Mouse (Mus musculus) myocyte (in vitro differentiated cells): ENCODE data around the gene Cacna2d2. TPM values are rescaled to one million over a fixed set of nuclear protein-coding genes. Genes with fewer than 3 reads are reported as not detected.

Source experiments
- H3K27me3 ChIP-seq: one replicate; pipeline ENCODE4 v1.6.1; 2011; ENCODE audit not compliant: control insufficient read depth, insufficient read depth, insufficient read length
- H3K36me3 ChIP-seq: one replicate; pipeline ENCODE4 v1.6.1; 2011; ENCODE audit not compliant: control insufficient read depth, insufficient read depth
- H3K4me2 ChIP-seq: one replicate; pipeline ENCODE4 v1.6.1; 2011; ENCODE audit warnings: low read depth, control low read depth
- H3K4me3 ChIP-seq: one replicate; pipeline ENCODE4 v1.5.1; 2011; ENCODE audit warnings: mild to moderate bottlenecking, control low read depth, moderate library complexity
- H3K79me2 ChIP-seq: one replicate; pipeline ENCODE4 v1.6.1; 2011; ENCODE audit not compliant: control insufficient read depth, insufficient read depth
- H3ac ChIP-seq: one replicate; pipeline ENCODE4 v1.6.1; 2011; ENCODE audit not compliant: control insufficient read depth, insufficient read length
- CEBPB ChIP-seq: IDR thresholded peaks from 2 replicates; pipeline ENCODE4 v1.6.1; 2011; ENCODE audit warnings: mild to moderate bottlenecking, moderate library complexity; ENCODE audit not compliant: poor library complexity, insufficient read depth, severe bottlenecking
- E2F4 ChIP-seq: IDR thresholded peaks from one replicate; pipeline ENCODE4 v1.6.1; 2011; ENCODE audit warnings: mild to moderate bottlenecking, control low read depth, moderate library complexity; ENCODE audit not compliant: insufficient read depth
- MAX ChIP-seq: IDR thresholded peaks from one replicate; pipeline ENCODE4 v1.6.1; 2011; ENCODE audit warnings: low read depth, mild to moderate bottlenecking, control low read depth
- MYOD1 ChIP-seq, 3 experiments: IDR thresholded peaks; one replicate each; pipeline ENCODE4 v1.6.1; 2011; ENCODE audit warnings: control low read depth in 2 of 3, low read depth in 2 of 3, mild to moderate bottlenecking in 2 of 3, moderate library complexity in 1 of 3; ENCODE audit not compliant: insufficient read length in 2 of 3, control insufficient read depth in 1 of 3
- MYOG ChIP-seq, 3 experiments: IDR thresholded peaks; one replicate each; pipeline ENCODE4 v1.6.1; 2011; ENCODE audit warnings: control low read depth in 2 of 3, low read depth in 2 of 3, mild to moderate bottlenecking in 2 of 3; ENCODE audit not compliant: insufficient read length in 2 of 3, control insufficient read depth in 1 of 3, insufficient read depth in 1 of 3
- POLR2A ChIP-seq: IDR thresholded peaks from one replicate; pipeline ENCODE4 v1.6.1; 2011; ENCODE audit warnings: low read depth, mild to moderate bottlenecking, control low read depth, moderate library complexity; ENCODE audit not compliant: insufficient read length
- POLR2AphosphoS2 ChIP-seq: IDR thresholded peaks from one replicate; pipeline ENCODE4 v1.6.1; 2011; ENCODE audit warnings: low read depth, control low read depth; ENCODE audit not compliant: insufficient read length
- REST ChIP-seq: IDR thresholded peaks from one replicate; pipeline ENCODE4 v1.6.1; 2011; ENCODE audit warnings: mild to moderate bottlenecking, control low read depth, moderate library complexity; ENCODE audit not compliant: insufficient read depth, insufficient read length
- SRF ChIP-seq: IDR thresholded peaks from one replicate; pipeline ENCODE4 v1.6.1; 2011; ENCODE audit warnings: low read depth; ENCODE audit not compliant: control insufficient read depth, insufficient read length
- TCF12 ChIP-seq: IDR thresholded peaks from one replicate; pipeline ENCODE4 v1.6.1; 2011; ENCODE audit warnings: mild to moderate bottlenecking, control low read depth; ENCODE audit not compliant: poor library complexity, insufficient read depth, severe bottlenecking
- TCF3 ChIP-seq: IDR thresholded peaks from one replicate; pipeline ENCODE4 v1.6.1; 2011; ENCODE audit warnings: low read depth, control low read depth; ENCODE audit not compliant: insufficient read length
- USF1 ChIP-seq: IDR thresholded peaks from one replicate; pipeline ENCODE4 v1.6.1; 2011; ENCODE audit warnings: low read depth, mild to moderate bottlenecking, control low read depth, moderate library complexity
- polyA plus RNA-seq: library from polyadenylated mRNA; unstranded; fragments of >200 nt; fragmentation: generic; extraction: Trizol; gene quantifications from one replicate; pipeline ENCODE4 v1.2.1, GENCODE M21; 2012; ENCODE audit warnings: missing spikeins

Cacna2d2 gene
- polyA plus RNA-seq, 1 experiment = 0.50 TPM

- H3K4me3 ChIP-seq = no peak overlapping the region
- H3ac ChIP-seq = no peak overlapping the region
- no peak for TF ChIP-seq POLR2A
- no peak for TF ChIP-seq MAX
- no peak for TF ChIP-seq MYOG (IDR thresholded peaks at IDR 0.05; ENCODE audit: control insufficient read depth in 1 of 3, insufficient read depth in 1 of 3, insufficient read length in 2 of 3, low read depth in 2 of 3)
- TF ChIP-seq SRF = no peak
- no peak for TF ChIP-seq REST
- no peak for TF ChIP-seq MYOD1 (IDR thresholded peaks at IDR 0.05; ENCODE audit: control insufficient read depth in 1 of 3, insufficient read length in 2 of 3, low read depth in 2 of 3)
- TF ChIP-seq USF1 = no peak
- no peak for TF ChIP-seq POLR2AphosphoS2
- no peak for TF ChIP-seq TCF12
- TF ChIP-seq E2F4 = no peak
- no peak for TF ChIP-seq TCF3
- TF ChIP-seq CEBPB = no peak
- H3K36me3 ChIP-seq = no peaks in the 10 kb centered on the region
- H3K79me2 ChIP-seq = no peaks in the 10 kb centered on the region
- H3K27me3 ChIP-seq = peaks cover 49% of the 10 kb centered on the region
- H3K4me2 ChIP-seq = no peak overlapping the region
Measured at GRCm38 (mm10) chr9:107435285-107435684, 35.9 kb downstream of the Cacna2d2 start.

DNA sequence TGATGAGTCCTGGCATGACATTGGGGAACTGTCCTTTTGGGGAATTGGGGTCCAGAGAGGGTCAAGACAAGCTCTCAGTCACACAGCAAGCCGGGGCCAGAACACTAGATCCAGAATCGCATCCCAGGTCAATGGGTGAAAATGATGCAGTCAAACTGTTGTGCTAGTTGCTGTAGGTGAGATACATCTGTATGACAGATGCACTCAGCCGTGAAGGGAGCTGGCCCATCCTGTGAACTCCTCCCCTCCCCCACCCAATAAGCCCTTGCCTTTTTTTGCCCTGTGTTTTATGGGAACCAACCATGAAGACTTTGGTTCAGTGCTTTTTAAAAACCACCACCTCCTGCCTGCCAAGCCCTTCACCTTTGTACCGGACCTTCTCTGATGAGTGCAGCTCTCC lies 43.5 kb downstream of the Cacna2d2 start:
- H3K36me3 ChIP-seq = no peaks in the 10 kb centered on the region
- H3K27me3 ChIP-seq = peaks cover 27% of the 10 kb centered on the region
- no peak for TF ChIP-seq SRF
- TF ChIP-seq USF1 = no peak
- no peak for TF ChIP-seq POLR2A
- TF ChIP-seq MAX = no peak
- TF ChIP-seq TCF12 = no peak
- TF ChIP-seq CEBPB = no peak
- no peak overlapping the region for H3ac ChIP-seq
- no peaks in the 10 kb centered on the region for H3K79me2 ChIP-seq
- H3K4me2 ChIP-seq = no peak overlapping the region
- H3K4me3 ChIP-seq = no peak overlapping the region

DNA sequence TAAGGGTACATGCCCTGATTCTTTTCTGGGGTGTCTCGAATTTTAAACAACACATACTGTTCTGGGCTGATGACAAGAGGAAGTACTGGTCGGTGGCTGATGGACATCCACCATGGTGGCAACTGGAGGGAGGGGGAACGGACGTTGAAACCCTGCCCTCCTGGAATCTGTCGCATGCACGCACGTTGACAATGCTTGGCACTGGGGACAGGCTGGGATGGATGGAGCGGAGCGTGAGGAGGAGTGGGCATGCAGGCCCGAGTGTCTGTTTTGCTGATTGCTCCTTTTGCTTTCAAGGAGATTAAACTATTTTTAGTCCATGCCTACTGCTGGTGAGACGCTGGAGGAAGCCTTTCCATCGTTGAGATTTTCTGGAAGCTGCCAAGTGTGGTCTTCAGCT lies 43.9 kb downstream of the Cacna2d2 start:
- peaks cover 28% of the 10 kb centered on the region for H3K27me3 ChIP-seq
- no peaks in the 10 kb centered on the region for H3K79me2 ChIP-seq
- no peak overlapping the region for H3K4me3 ChIP-seq
- no peak overlapping the region for H3K4me2 ChIP-seq
- H3K36me3 ChIP-seq = no peaks in the 10 kb centered on the region
- H3ac ChIP-seq = no peak overlapping the region
- TF ChIP-seq CEBPB (no peak), SRF (no peak), REST (no peak), TCF12 (no peak), POLR2AphosphoS2 (no peak), TCF3 (no peak), MAX (no peak), MYOG (IDR thresholded peaks at IDR 0.05; ENCODE audit: control insufficient read depth in 1 of 3, insufficient read depth in 1 of 3, insufficient read length in 2 of 3, low read depth in 2 of 3) (no peak), POLR2A (no peak), MYOD1 (IDR thresholded peaks at IDR 0.05; ENCODE audit: control insufficient read depth in 1 of 3, insufficient read length in 2 of 3, low read depth in 2 of 3) (no peak), E2F4 (no peak), USF1 (no peak)

GRCm38 (mm10) chr9:107445011-107445471 lies 45.6 kb downstream of the Cacna2d2 start:
- Histone ChIP-seq H3K4me3 (no peak overlapping the region), H3K36me3 (no peaks in the 10 kb centered on the region), H3ac (no peak overlapping the region), H3K79me2 (no peaks in the 10 kb centered on the region), H3K4me2 (no peak overlapping the region), H3K27me3 (peaks cover 39% of the 10 kb centered on the region)
- TF ChIP-seq E2F4 = no peak
- TF ChIP-seq MYOD1 (IDR thresholded peaks at IDR 0.05; ENCODE audit: control insufficient read depth in 1 of 3, insufficient read length in 2 of 3, low read depth in 2 of 3) = no peak
- TF ChIP-seq MAX = no peak
- TF ChIP-seq POLR2A = no peak
- no peak for TF ChIP-seq SRF
- TF ChIP-seq CEBPB = no peak
- no peak for TF ChIP-seq MYOG (IDR thresholded peaks at IDR 0.05; ENCODE audit: control insufficient read depth in 1 of 3, insufficient read depth in 1 of 3, insufficient read length in 2 of 3, low read depth in 2 of 3)
- no peak for TF ChIP-seq POLR2AphosphoS2
- TF ChIP-seq USF1 = no peak
- TF ChIP-seq TCF3 = no peak
- TF ChIP-seq TCF12 = no peak
- TF ChIP-seq REST = no peak

GRCm38 (mm10) chr9:107448805-107449517 lies 49.5 kb downstream of the Cacna2d2 start:
- no peak overlapping the region for H3K4me2 ChIP-seq
- no peaks in the 10 kb centered on the region for H3K79me2 ChIP-seq
- TF ChIP-seq USF1 (no peak), REST (no peak), MYOD1 (IDR thresholded peaks at IDR 0.05; ENCODE audit: control insufficient read depth in 1 of 3, insufficient read length in 2 of 3, low read depth in 2 of 3) (no peak), E2F4 (no peak), TCF3 (no peak), POLR2A (no peak), MAX (no peak), POLR2AphosphoS2 (no peak), CEBPB (no peak), SRF (no peak), TCF12 (no peak), MYOG (IDR thresholded peaks at IDR 0.05; ENCODE audit: control insufficient read depth in 1 of 3, insufficient read depth in 1 of 3, insufficient read length in 2 of 3, low read depth in 2 of 3) (no peak)
- H3ac ChIP-seq = no peak overlapping the region
- H3K4me3 ChIP-seq = no peak overlapping the region
- H3K36me3 ChIP-seq = no peaks in the 10 kb centered on the region
- peaks cover 62% of the 10 kb centered on the region for H3K27me3 ChIP-seq
